Mouse (Mus musculus) liver, postnatal 0 days (tissue): ENCODE measurements around the gene Vnn3. TPM values are rescaled to one million over a fixed set of nuclear protein-coding genes. Genes with fewer than 3 reads are reported as not detected.

ENCODE experiments used
- ATAC-seq: fragments of 200-750 bp; cut with Nextera tagmentation; 2 replicates; pipeline ENCODE4 v1.8.0; 2017; ENCODE audit warnings: mild to moderate bottlenecking, moderate library complexity
- DNase-seq: peaks from one replicate; pipeline ENCODE4 v3.0.0-alpha.2; 2016
- H3K27ac ChIP-seq: fragments of 300-500 bp; sonication (generic); 2 replicates; pipeline ENCODE4 v1.5.1; 2014; ENCODE audit warnings: antibody characterized with exemption, moderate library complexity, mild to moderate bottlenecking, low read depth
- H3K27me3 ChIP-seq: fragments of 300-500 bp; sonication (generic); 2 replicates; pipeline ENCODE4 v1.6.1; 2014; ENCODE audit warnings: low read length, control low read depth, mixed read lengths; ENCODE audit not compliant: insufficient read depth
- H3K36me3 ChIP-seq: fragments of 300-500 bp; sonication (generic); replicated peaks from 2 replicates; pipeline ENCODE4 v1.6.1; 2014; ENCODE audit warnings: mild to moderate bottlenecking, control low read depth, low read length, moderate library complexity, mixed read lengths; ENCODE audit not compliant: insufficient read depth
- H3K4me1 ChIP-seq: fragments of 300-500 bp; sonication (generic); 2 replicates; pipeline ENCODE4 v1.6.1; 2014; ENCODE audit warnings: antibody characterized with exemption, mild to moderate bottlenecking, control low read depth; ENCODE audit not compliant: insufficient read depth
- H3K4me2 ChIP-seq: fragments of 300-500 bp; sonication (generic); 2 replicates; pipeline ENCODE4 v1.6.1; 2014; ENCODE audit warnings: low read depth, mild to moderate bottlenecking, low read length, moderate library complexity, mixed read lengths
- H3K4me3 ChIP-seq: fragments of 300-500 bp; sonication (generic); 2 replicates; pipeline ENCODE4 v1.5.1; 2014; ENCODE audit warnings: low read depth, low read length
- H3K9ac ChIP-seq: fragments of 300-500 bp; sonication (generic); replicated peaks from 2 replicates; pipeline ENCODE4 v1.6.1; 2014; ENCODE audit warnings: mild to moderate bottlenecking, moderate library complexity
- H3K9me3 ChIP-seq: fragments of 300-500 bp; sonication (generic); 2 replicates; pipeline ENCODE4 v1.6.1; 2016; ENCODE audit warnings: mild to moderate bottlenecking, control low read depth, low read length, mixed read lengths
- CTCF ChIP-seq: sonication (generic); IDR thresholded peaks from 2 replicates; pipeline ENCODE4 v1.5.1; 2016; ENCODE audit warnings: antibody characterized with exemption, low read depth
- EP300 ChIP-seq: IDR thresholded peaks from 2 replicates; pipeline ENCODE4 v1.6.1; 2016; ENCODE audit warnings: antibody characterized with exemption, low read depth, mild to moderate bottlenecking
- WGBS: fragments of 180-500 bp; shearing (Covaris S2); extraction: QIAGEN DNeasy Blood & Tissue Kit; methylation state at CpG from one replicate; pipeline ENCODE4 v1.1.7; 2014; ENCODE audit not compliant: insufficient replicate concordance; 5-methylcytosine and 5-hydroxymethylcytosine counted together
- polyA plus RNA-seq: library from polyadenylated mRNA; unstranded; fragments of >200 nt; fragmentation: Nextera tagmentation; extraction: Ambion mirVana; gene quantifications from 2 replicates; pipeline ENCODE4 v1.2.1, GENCODE M21; 2015

Vnn3 gene
- polyA plus RNA-seq, 1 experiment from 2014 or later = 137 TPM

GRCm38 (mm10) chr10:23905661-23906060 lies 54.4 kb downstream of the Vnn3 start:
- Histone ChIP-seq H3K27me3 (no peaks in the 10 kb centered on the region), H3K27ac (no peak overlapping the region), H3K4me3 (no peak overlapping the region), H3K4me2 (no peak overlapping the region), H3K9me3 (no peaks in the 10 kb centered on the region), H3K36me3 (no peaks in the 10 kb centered on the region), H3K4me1 (no peaks in the 10 kb centered on the region), H3K9ac (no peak overlapping the region)
- TF ChIP-seq CTCF (no peak), EP300 (no peak)
- DNase-seq (no peak), ATAC-seq (no peak)
- 90% methylated on average over 1 of the region's 1 CpGs for WGBS

Other genes with a start within 250 kb of the Vnn3 start
- gene Rps12, start 64.2 kb upstream of the Vnn3 start, polyA plus RNA-seq = 145 and 149 TPM in 2 replicates
- 1.2 and 1.5 TPM in 2 replicates for gene Slc18b1, start 54.5 kb upstream of the Vnn3 start, polyA plus RNA-seq
- 13.9 and 20.5 TPM in 2 replicates for gene Vnn1, start 43.2 kb downstream of the Vnn3 start, polyA plus RNA-seq
- not detected in 2 replicates for gene Taar1, start 68.9 kb downstream of the Vnn3 start, polyA plus RNA-seq
- not detected in 2 replicates for gene Taar2, start 87.1 kb downstream of the Vnn3 start, polyA plus RNA-seq
- not detected in 2 replicates for gene Taar3, start 98.1 kb downstream of the Vnn3 start, polyA plus RNA-seq
- not detected in 2 replicates for gene Taar4, start 109.0 kb downstream of the Vnn3 start, polyA plus RNA-seq
- gene Taar5, start 119.2 kb downstream of the Vnn3 start, polyA plus RNA-seq = not detected in 2 replicates
- not detected in 2 replicates for gene Taar6, start 134.2 kb downstream of the Vnn3 start, polyA plus RNA-seq
- not detected in 2 replicates for gene Taar7a, start 142.0 kb downstream of the Vnn3 start, polyA plus RNA-seq
- not detected in 2 replicates for gene Taar7b, start 148.5 kb downstream of the Vnn3 start, polyA plus RNA-seq
- gene Taar7d, start 175.8 kb downstream of the Vnn3 start, polyA plus RNA-seq = not detected in 2 replicates
- gene Taar7e, start 186.2 kb downstream of the Vnn3 start, polyA plus RNA-seq = not detected in 2 replicates
- not detected in 2 replicates for gene Taar7f, start 198.0 kb downstream of the Vnn3 start, polyA plus RNA-seq
- gene Taar8a, start 225.0 kb downstream of the Vnn3 start, polyA plus RNA-seq = not detected in 2 replicates
- not detected in 2 replicates for gene Taar8b, start 240.8 kb downstream of the Vnn3 start, polyA plus RNA-seq